Mouse (Mus musculus): ENCODE data around the gene Nfe2l1. TPM values are rescaled to one million over a fixed set of nuclear protein-coding genes. Genes with fewer than 3 reads are reported as not detected.
"Not testable (repeated sequence)": the region's sequence is repeated elsewhere in the genome, so short reads cannot be mapped to it uniquely, and the experiment has no call there.

The Nfe2l1 gene
- polyA plus RNA-seq, 1 experiment from 2014 or later: 72.8 TPM

- H3K27ac ChIP-seq: no peak overlapping the region
- H3K9ac ChIP-seq: no peak overlapping the region
- H3K4me2 ChIP-seq: no peak overlapping the region
- H3K36me3 ChIP-seq (replicated peaks): peaks cover 87% of the 10 kb centered on the region
- no peak for ATAC-seq (ENCODE audit: low FRiP score)
- WGBS: 92% methylated on average over 5 of the region's 5 CpGs
- no peak overlapping the region for H3K4me3 ChIP-seq (replicated peaks)
- H3K4me1 ChIP-seq: no peaks in the 10 kb centered on the region
- H3K9me3 ChIP-seq: no peaks in the 10 kb centered on the region
- no peaks in the 10 kb centered on the region for H3K27me3 ChIP-seq
These were observed 15.8 kb downstream of the Nfe2l1 start for GRCm38 (mm10) chr11:96813920-96814319.

DNA sequence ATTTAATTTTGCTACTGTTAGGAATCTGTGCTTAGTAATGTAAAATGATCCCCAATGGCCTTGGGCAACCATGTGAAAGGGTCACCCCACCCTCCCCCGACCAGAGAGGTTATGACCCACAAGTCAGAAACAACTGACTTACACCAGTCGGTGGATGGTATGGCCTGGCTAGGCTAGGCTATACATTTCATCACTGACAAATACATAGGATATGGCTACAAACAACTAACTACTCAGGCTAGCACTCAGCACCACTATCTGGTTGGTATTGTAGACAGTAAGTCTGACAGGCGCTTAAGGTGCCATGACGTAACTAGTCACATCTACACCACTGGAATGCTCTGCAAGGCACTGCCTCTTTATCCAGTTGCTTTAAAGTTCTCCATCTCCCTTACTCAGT is 16.3 kb downstream of the Nfe2l1 start:
- WGBS: 83% methylated on average over 4 of the region's 4 CpGs
- no peak for ATAC-seq (ENCODE audit: low FRiP score)
- H3K27me3 ChIP-seq: no peaks in the 10 kb centered on the region
- no peaks in the 10 kb centered on the region for H3K9me3 ChIP-seq
- no peak overlapping the region for H3K27ac ChIP-seq
- H3K36me3 ChIP-seq (replicated peaks): peaks cover 87% of the 10 kb centered on the region
- H3K9ac ChIP-seq: no peak overlapping the region
- H3K4me2 ChIP-seq: no peak overlapping the region
- H3K4me3 ChIP-seq (replicated peaks): no peak overlapping the region
- H3K4me1 ChIP-seq: no peaks in the 10 kb centered on the region

DNA sequence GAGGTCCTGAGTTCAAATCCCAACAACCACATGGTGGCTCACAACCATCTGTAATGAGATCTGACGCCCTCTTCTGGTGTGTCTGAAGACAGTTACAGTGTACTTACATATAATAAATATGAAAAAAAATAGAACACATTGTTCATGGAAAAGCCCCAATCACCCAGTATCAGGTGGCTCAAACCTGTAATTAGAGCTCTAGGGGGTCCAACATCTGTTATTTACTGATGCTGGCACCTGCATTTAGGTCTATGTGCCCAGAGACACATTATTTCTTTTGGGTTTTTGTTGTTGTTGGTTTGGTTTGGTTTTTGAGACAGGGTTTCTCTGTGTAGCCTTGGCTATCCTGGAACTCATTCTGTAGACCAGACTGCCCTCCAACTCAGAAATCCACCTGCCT is 18.6 kb downstream of the Nfe2l1 start:
- peaks cover 79% of the 10 kb centered on the region for H3K36me3 ChIP-seq (replicated peaks)
- not testable (repeated sequence) for H3K27ac ChIP-seq; H3K4me2 ChIP-seq; H3K9me3 ChIP-seq; H3K4me1 ChIP-seq; H3K27me3 ChIP-seq; ATAC-seq (ENCODE audit: low FRiP score); H3K4me3 ChIP-seq (replicated peaks); H3K9ac ChIP-seq
- 91% methylated on average over 1 of the region's 1 CpGs for WGBS

DNA sequence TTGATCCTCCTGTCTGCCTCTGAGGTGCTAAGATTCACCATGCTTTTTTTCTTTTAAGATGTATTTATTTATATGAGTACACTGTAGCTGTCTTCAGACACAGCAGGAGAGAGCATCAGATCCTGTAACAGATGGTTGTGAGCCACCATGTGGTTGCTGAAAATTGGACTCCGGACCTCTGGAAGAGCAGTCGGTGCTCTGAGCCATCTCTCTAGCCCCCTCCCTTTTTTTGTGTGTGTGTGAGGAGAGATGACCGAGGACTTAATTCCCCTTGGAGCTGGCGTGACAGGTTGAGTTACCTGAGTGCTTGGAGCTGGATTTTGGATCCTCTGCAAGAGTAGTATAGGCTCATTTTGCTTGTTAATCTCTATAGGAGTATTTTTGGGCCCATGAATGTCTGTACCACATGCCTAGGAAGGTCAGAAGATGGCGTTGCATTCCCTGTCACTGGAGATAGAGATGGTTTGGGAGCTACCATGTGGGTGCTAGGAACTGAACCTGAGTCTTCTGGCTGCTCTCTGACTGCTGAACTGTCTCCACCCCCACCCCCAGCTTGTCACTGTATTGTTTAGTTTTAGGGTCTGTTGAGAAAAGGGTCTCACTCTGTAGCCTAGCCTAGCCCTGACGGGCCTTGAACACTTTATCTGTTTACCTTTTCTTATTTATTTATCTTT is 20.1 kb downstream of the Nfe2l1 start:
- H3K36me3 ChIP-seq (replicated peaks): peaks cover 83% of the 10 kb centered on the region
- H3K4me1 ChIP-seq: no peaks in the 10 kb centered on the region
- H3K9ac ChIP-seq: no peak overlapping the region
- no peak for ATAC-seq (ENCODE audit: low FRiP score)
- H3K27me3 ChIP-seq: no peaks in the 10 kb centered on the region
- WGBS: 92% methylated on average over 6 of the region's 6 CpGs
- H3K4me3 ChIP-seq (replicated peaks): no peak overlapping the region
- H3K9me3 ChIP-seq: no peaks in the 10 kb centered on the region
- H3K27ac ChIP-seq: no peak overlapping the region
- no peak overlapping the region for H3K4me2 ChIP-seq

DNA sequence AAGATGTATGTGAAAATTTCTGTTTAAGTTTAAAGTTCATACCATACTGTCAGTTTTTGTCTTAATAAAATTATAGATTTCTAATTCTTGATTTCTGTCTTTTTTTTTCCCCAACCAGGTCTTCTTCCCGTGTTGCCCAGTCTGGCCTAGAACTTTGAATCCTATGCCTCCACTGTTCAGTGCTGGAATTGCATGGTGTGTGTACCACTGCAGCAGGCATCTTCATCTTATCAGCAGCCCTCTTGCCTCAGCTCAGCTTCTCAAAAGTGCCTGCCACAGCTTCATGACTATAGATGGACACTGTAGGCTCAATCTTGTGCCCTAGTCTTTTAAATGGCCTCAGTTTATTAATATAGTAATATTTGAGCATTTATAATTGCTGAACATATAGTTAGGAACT is 21.7 kb downstream of the Nfe2l1 start:
- ATAC-seq (ENCODE audit: low FRiP score): no peak
- H3K36me3 ChIP-seq (replicated peaks): peaks cover 89% of the 10 kb centered on the region
- H3K4me2 ChIP-seq: no peak overlapping the region
- no peak overlapping the region for H3K4me3 ChIP-seq (replicated peaks)
- no peak overlapping the region for H3K9ac ChIP-seq
- H3K27ac ChIP-seq: no peak overlapping the region
- 61% methylated on average over 1 of the region's 1 CpGs for WGBS
- no peaks in the 10 kb centered on the region for H3K9me3 ChIP-seq
- H3K4me1 ChIP-seq: no peaks in the 10 kb centered on the region
- no peaks in the 10 kb centered on the region for H3K27me3 ChIP-seq

DNA sequence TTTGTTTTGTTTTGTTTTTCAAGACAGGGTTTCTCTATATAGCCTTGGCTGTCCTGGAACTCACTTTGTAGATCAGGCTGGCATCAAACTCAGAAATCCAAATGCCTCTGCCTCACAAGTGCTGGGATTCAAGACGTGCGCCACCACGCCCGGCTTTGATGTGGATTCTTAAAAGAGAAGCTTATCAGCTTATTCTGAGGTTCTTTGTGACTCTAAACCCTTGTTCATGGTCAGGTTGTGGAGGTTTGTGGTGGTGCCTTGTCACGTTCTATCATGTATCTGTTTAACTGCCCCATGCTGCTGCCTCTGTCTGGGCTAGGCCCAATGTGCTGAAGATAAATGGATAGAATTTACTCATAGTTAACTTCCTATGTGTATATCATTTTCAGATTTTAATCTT is 24.2 kb downstream of the Nfe2l1 start:
- Histone ChIP-seq H3K9me3 (no peaks in the 10 kb centered on the region), H3K27me3 (no peaks in the 10 kb centered on the region), H3K9ac (no peak overlapping the region), H3K4me2 (no peak overlapping the region), H3K4me3 (replicated peaks) (no peak overlapping the region), H3K36me3 (replicated peaks) (peaks cover 90% of the 10 kb centered on the region), H3K4me1 (no peaks in the 10 kb centered on the region), H3K27ac (no peak overlapping the region)
- 93% methylated on average over 5 of the region's 5 CpGs for WGBS
- no peak for ATAC-seq (ENCODE audit: low FRiP score)

DNA sequence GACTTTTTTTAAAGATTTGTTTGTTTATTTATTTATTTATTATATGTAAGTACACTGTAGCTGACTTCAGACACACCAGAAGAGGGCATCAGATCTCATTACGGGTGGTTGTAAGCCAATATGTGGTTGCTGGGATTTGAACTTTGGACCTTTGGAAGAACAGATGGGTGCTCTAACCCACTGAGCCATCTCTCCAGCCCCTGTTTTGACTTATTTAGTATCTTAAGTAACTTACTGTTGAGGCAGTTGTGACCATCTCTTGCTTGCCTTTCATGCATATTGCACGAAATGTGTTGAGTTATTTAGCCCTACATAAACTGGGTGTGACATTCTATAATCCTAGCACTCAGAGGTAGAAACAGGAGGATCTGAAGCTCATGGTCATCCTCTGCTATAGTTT is 30.3 kb downstream of the Nfe2l1 start:
- ATAC-seq (ENCODE audit: low FRiP score): no peak
- H3K9me3 ChIP-seq: no peaks in the 10 kb centered on the region

DNA sequence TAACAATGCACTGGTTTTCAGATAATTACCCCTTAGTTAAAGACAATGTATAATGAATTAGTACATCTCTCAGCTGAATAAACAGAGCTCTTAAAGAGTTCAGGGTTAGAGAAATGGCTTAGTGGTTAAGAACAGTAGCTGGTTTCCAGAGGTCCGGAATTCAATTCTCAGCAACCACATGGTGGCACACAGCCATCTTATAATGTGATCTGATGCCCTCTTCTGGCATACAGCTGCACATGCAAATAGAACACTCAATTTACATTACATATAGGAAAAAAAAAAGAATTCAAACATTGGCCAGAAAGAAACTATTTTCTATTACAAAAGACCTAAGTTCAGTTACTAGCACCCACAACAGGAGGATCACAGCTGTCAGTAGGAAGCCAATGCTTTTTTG is 33.2 kb downstream of the Nfe2l1 start:
- Histone ChIP-seq H3K4me2 (no peak overlapping the region), H3K27ac (no peak overlapping the region), H3K9ac (no peak overlapping the region), H3K9me3 (no peaks in the 10 kb centered on the region), H3K4me1 (peaks cover 17% of the 10 kb centered on the region), H3K4me3 (replicated peaks) (no peak overlapping the region), H3K27me3 (no peaks in the 10 kb centered on the region), H3K36me3 (replicated peaks) (peaks cover 50% of the 10 kb centered on the region)
- ATAC-seq (ENCODE audit: low FRiP score): no peak
- 77% methylated on average over 1 of the region's 1 CpGs for WGBS

More for the DNA sequence above, 30.3 kb downstream of the Nfe2l1 start:
- no peaks in the 10 kb centered on the region for H3K27me3 ChIP-seq
- 94% methylated on average over 2 of the region's 2 CpGs for WGBS
- no peak overlapping the region for H3K27ac ChIP-seq
- H3K36me3 ChIP-seq (replicated peaks): peaks cover 71% of the 10 kb centered on the region
- no peak overlapping the region for H3K4me2 ChIP-seq
- no peak overlapping the region for H3K9ac ChIP-seq
- no peaks in the 10 kb centered on the region for H3K4me1 ChIP-seq
- H3K4me3 ChIP-seq (replicated peaks): no peak overlapping the region

GRCm38 (mm10) chr11:96796081-96796480 is 33.7 kb downstream of the Nfe2l1 start:
- no peak for ATAC-seq (ENCODE audit: low FRiP score)
- peaks cover 45% of the 10 kb centered on the region for H3K36me3 ChIP-seq (replicated peaks)
- peaks cover 21% of the 10 kb centered on the region for H3K4me1 ChIP-seq
- H3K27me3 ChIP-seq: no peaks in the 10 kb centered on the region
- no peaks in the 10 kb centered on the region for H3K9me3 ChIP-seq
- 94% methylated on average over 2 of the region's 2 CpGs for WGBS
- no peak overlapping the region for H3K4me2 ChIP-seq
- no peak overlapping the region for H3K9ac ChIP-seq
- H3K27ac ChIP-seq: no peak overlapping the region
- no peak overlapping the region for H3K4me3 ChIP-seq (replicated peaks)

DNA sequence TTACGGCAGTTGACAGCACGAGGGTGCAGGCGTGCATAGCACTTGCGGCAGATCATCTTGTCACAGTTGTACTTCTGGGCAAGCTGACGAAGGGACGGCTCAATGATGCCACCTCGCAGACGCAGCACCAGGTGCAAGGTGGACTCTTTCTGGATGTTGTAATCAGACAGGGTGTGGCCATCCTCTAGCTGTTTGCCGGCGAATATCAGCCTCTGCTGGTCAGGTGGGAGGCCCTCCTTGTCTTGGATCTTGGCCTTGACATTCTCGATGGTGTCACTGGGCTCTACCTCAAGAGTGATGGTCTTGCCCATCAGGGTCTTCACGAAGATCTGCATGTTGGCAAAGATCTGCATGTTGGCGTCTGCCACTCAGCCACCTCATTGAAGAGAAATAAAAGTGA is 34.3 kb downstream of the Nfe2l1 start:
- no peak overlapping the region for H3K4me3 ChIP-seq (replicated peaks)
- H3K27ac ChIP-seq: no peak overlapping the region
- H3K9me3 ChIP-seq: no peaks in the 10 kb centered on the region
- H3K36me3 ChIP-seq (replicated peaks): peaks cover 39% of the 10 kb centered on the region
- H3K27me3 ChIP-seq: no peaks in the 10 kb centered on the region
- no peak overlapping the region for H3K4me2 ChIP-seq
- H3K4me1 ChIP-seq: peaks cover 26% of the 10 kb centered on the region
- 96% methylated on average over 13 of the region's 13 CpGs for WGBS
- no peak overlapping the region for H3K9ac ChIP-seq
- ATAC-seq (ENCODE audit: low FRiP score): no peak

DNA sequence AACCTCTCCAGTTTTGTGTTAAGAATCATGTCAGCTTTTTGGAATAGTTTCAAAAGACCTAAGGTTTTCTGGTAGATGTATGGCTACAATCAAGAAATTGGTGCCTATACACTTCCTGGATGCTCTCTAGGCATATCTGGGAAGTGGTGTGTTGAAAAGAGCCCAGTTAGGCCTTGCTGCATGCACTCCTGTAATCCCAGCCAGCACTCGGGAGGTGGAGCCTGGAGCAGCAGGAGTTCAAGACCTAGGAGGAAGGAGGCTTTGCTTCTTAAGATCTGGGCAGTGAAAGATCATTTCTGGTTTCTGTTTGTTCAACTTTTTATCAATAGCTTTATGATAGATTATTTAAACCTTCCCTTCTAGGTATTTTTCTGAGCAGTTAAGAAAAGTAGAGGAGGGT is 39.1 kb downstream of the Nfe2l1 start:
- Histone ChIP-seq H3K4me2 (peak overlapping the region; percentile 94), H3K4me3 (replicated peaks) (peak overlapping the region; percentile 97), H3K36me3 (replicated peaks) (peaks cover 13% of the 10 kb centered on the region), H3K9me3 (no peaks in the 10 kb centered on the region), H3K9ac (peak overlapping the region; percentile 97), H3K4me1 (peaks cover 34% of the 10 kb centered on the region), H3K27ac (no peak overlapping the region), H3K27me3 (no peaks in the 10 kb centered on the region)
- 13% methylated on average over 1 of the region's 1 CpGs for WGBS
- ATAC-seq (ENCODE audit: low FRiP score): no peak

DNA sequence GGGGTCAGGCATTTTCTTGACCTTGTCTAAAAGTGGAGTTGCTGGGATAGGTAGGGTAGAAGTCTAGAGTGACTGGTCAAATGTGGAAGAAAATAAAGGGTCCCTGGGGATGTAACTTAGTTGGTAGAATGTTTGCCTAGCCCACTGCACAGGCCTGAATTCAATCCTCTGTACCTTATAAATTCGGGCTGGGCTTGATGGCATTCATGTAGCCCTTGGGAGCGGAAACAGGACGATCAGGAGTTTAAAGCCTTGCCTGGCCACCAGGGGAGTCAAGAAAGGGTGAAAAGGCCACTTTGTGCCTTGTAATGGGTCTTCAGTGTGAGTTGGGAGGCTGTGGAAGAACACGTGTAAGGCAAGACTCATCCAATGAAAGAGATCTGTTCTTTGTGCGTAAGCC is 39.8 kb downstream of the Nfe2l1 start:
- Histone ChIP-seq H3K36me3 (replicated peaks) (peaks cover 7% of the 10 kb centered on the region), H3K9me3 (no peaks in the 10 kb centered on the region), H3K4me1 (peaks cover 34% of the 10 kb centered on the region), H3K4me3 (replicated peaks) (peak overlapping the region; percentile 97), H3K27ac (peak overlapping the region; percentile 99; the same call in 1 of the 2 replicates), H3K27me3 (no peaks in the 10 kb centered on the region), H3K9ac (peak overlapping the region; percentile 97), H3K4me2 (peak overlapping the region; percentile 94)
- ATAC-seq (ENCODE audit: low FRiP score): no peak
- WGBS: 8% methylated on average over 5 of the region's 5 CpGs

Data from forebrain, embryonic 12.5 days (tissue).